ENCODE assay signal across 26 mouse cellular contexts in genomic region chr5:5226966-5227365, GRCm38 (mm10).
DNase-seq lines count a peak whose midpoint lies in the region; ATAC-seq and TF ChIP-seq lines count a peak whose summit lies in the region.
"Had no signal": no experiment of that assay in that cellular context is flagged by ENCODE, and none has a peak within 500 bp of the region (broad histone marks: within the 10 kb centered on the region; RNA-seq: fewer than 3 reads in every experiment).

No protein-coding gene starts in this region.

- H3K9ac ChIP-seq in heart, adult 2 months (ENCODE audit: low read depth, low read length): no peak overlapping the region
- no peak overlapping the region for H3K9ac ChIP-seq in forebrain, postnatal 0 days
- H3K9ac ChIP-seq: embryonic facial prominence, embryonic 13.5 days; hindbrain, embryonic 13.5 days; limb, embryonic 13.5 days; liver, embryonic 14.5 days; neural tube, embryonic 12.5 days had no signal

- H3K9me3 ChIP-seq in forebrain, postnatal 0 days (ENCODE audit: low read length): no peaks in the 10 kb centered on the region
- H3K9me3 ChIP-seq: embryonic facial prominence, embryonic 13.5 days; hindbrain, embryonic 13.5 days; limb, embryonic 13.5 days; neural tube, embryonic 12.5 days had no signal

- H3K79me2 ChIP-seq in heart, adult 2 months (replicated peaks; ENCODE audit: control insufficient read depth, insufficient read depth, low read length): no peaks in the 10 kb centered on the region

- no peaks in the 10 kb centered on the region for H3K4me1 ChIP-seq in heart, adult 2 months (ENCODE audit: control insufficient read depth, insufficient read depth, low read length)
- H3K4me1 ChIP-seq in forebrain, postnatal 0 days (ENCODE audit: insufficient read depth): no peaks in the 10 kb centered on the region
- H3K4me1 ChIP-seq: embryonic facial prominence, embryonic 13.5 days; hindbrain, embryonic 13.5 days; neural tube, embryonic 12.5 days had no signal

- WGBS in heart, adult 2 months: 79% methylated on average over 4 of the region's 4 CpGs
- WGBS in forebrain, postnatal 0 days: 85% methylated on average over 4 of the region's 4 CpGs

- H3K4me2 ChIP-seq in forebrain, postnatal 0 days (ENCODE audit: low read depth): no peak overlapping the region
- H3K4me2 ChIP-seq: embryonic facial prominence, embryonic 13.5 days; hindbrain, embryonic 13.5 days; limb, embryonic 13.5 days; neural tube, embryonic 12.5 days had no signal

- H3K27ac ChIP-seq in heart, adult 2 months: no peak overlapping the region
- H3K27ac ChIP-seq in forebrain, postnatal 0 days (ENCODE audit: low read depth, low read length): no peak overlapping the region
- H3K27ac ChIP-seq: embryonic facial prominence, embryonic 13.5 days; hindbrain, embryonic 13.5 days; kidney, postnatal 0 days; limb, embryonic 13.5 days; liver, embryonic 14.5 days; neural tube, embryonic 12.5 days had no signal

- no peak for TF ChIP-seq POLR2A in heart, adult 2 months (IDR thresholded peaks at IDR 0.05; ENCODE audit: insufficient read depth, low read depth, low read length)

- no peak overlapping the region for H3K4me3 ChIP-seq in heart, adult 2 months
- no peak overlapping the region for H3K4me3 ChIP-seq in forebrain, postnatal 0 days (ENCODE audit: low read depth, low read length)
- H3K4me3 ChIP-seq: embryonic facial prominence, embryonic 13.5 days; erythroblast, embryonic 14.5 days; hindbrain, embryonic 13.5 days; limb, embryonic 13.5 days; neural tube, embryonic 12.5 days had no signal

- H3K36me3 ChIP-seq in heart, adult 2 months (ENCODE audit: control insufficient read depth, insufficient read depth, low read length): no peaks in the 10 kb centered on the region
- H3K36me3 ChIP-seq in forebrain, postnatal 0 days (ENCODE audit: insufficient read depth): peaks cover 4% of the 10 kb centered on the region
- H3K36me3 ChIP-seq: hindbrain, embryonic 13.5 days; neural tube, embryonic 12.5 days had no signal

- TF ChIP-seq CTCF in heart, adult 2 months (IDR thresholded peaks at IDR 0.05): no peak
- no peak for TF ChIP-seq CTCF in forebrain, postnatal 0 days (IDR thresholded peaks at IDR 0.05; ENCODE audit: low read depth)

- DNase-seq in heart, adult 8-10 months (ENCODE audit: low spot score): peak; percentile 3
- DNase-seq in heart, adult 2 months: no peak
- DNase-seq in left cerebral cortex, adult 11 months (ENCODE audit: low spot score): peak; percentile 7
- no peak for DNase-seq in left cerebral cortex, adult 8-10 months (ENCODE audit: low spot score in 2 of 2)
- DNase-seq in right cerebral cortex, adult 18-20 months: peak; percentile 20
- DNase-seq in right cerebral cortex, postnatal 25 days: no peak
- peak; percentile 24 for DNase-seq in telencephalon, adult 2 months (ENCODE audit: low read depth, low spot score)
- no peak for DNase-seq in forebrain, postnatal 0 days
- DNase-seq: adrenal gland, adult 8-10 months; cerebellum, adult 2 months; cerebellum, postnatal 25 days; embryo, embryonic 11 days; gastrocnemius, postnatal 25 days; heart, adult 18-20 months; kidney, adult 2 months; midbrain, embryonic 14.5 days; thymus, postnatal 25 days had no signal

- H3K27me3 ChIP-seq in heart, adult 2 months (ENCODE audit: control insufficient read depth, insufficient read depth, low read length): no peaks in the 10 kb centered on the region
- H3K27me3 ChIP-seq in forebrain, postnatal 0 days (ENCODE audit: insufficient read depth, low read length): no peaks in the 10 kb centered on the region
- H3K27me3 ChIP-seq: embryonic facial prominence, embryonic 13.5 days; hindbrain, embryonic 13.5 days; limb, embryonic 13.5 days; neural tube, embryonic 12.5 days had no signal

- TF ChIP-seq EP300 in heart, adult 2 months (IDR thresholded peaks at IDR 0.05; ENCODE audit: insufficient read depth, low read depth, low read length): no peak

- intact Hi-C loops in heart, adult 2 months (cut with DNase I): no loop called here

- ATAC-seq in forebrain, postnatal 0 days: no peak
- ATAC-seq: forebrain, embryonic 14.5 days; inflammation-experienced regulatory T-cells, adult 6 months had no signal

Comparison
In these comparisons a context has a peak if more than half of its experiments do, and no peak if none do; other contexts are left out.
1. DNase-seq: peak in heart, adult 8-10 months (single experiment), left cerebral cortex, adult 11 months (single experiment), right cerebral cortex, adult 18-20 months (single experiment) and telencephalon, adult 2 months (single experiment); none in heart, adult 2 months (0 of 2), left cerebral cortex, adult 8-10 months (0 of 2), right cerebral cortex, postnatal 25 days (single experiment) and forebrain, postnatal 0 days (single experiment).